8 mouse cellular contexts compared by ENCODE assay signal in genomic region chr2:30830283-30830795, GRCm38 (mm10). TPM values are rescaled to one million over a fixed set of nuclear protein-coding genes. Genes with fewer than 3 reads are reported as not detected.
DNase-seq lines count a peak whose midpoint lies in the region; ATAC-seq and TF ChIP-seq lines count a peak whose summit lies in the region.

Asb6 (minus strand) TSS chr2:30830333.

- no peak within 1 kb of the TSS; the same call in 1 of the 2 replicates for H3K27ac ChIP-seq in liver, embryonic 11.5 days (ENCODE audit: low read depth, low read length)
- H3K27ac ChIP-seq in limb, embryonic 15.5 days: no peak within 1 kb of the TSS

- H3K4me2 ChIP-seq in liver, embryonic 11.5 days: no peak within 1 kb of the TSS
- no peak within 1 kb of the TSS for H3K4me2 ChIP-seq in limb, embryonic 15.5 days

- H3K9me3 ChIP-seq in liver, embryonic 11.5 days (ENCODE audit: control insufficient read depth, low read length): no peaks in the 10 kb centered on the region
- no peaks in the 10 kb centered on the region for H3K9me3 ChIP-seq in limb, embryonic 15.5 days

- no peak for TF ChIP-seq POLR2A in brain, embryonic 14.5 days (IDR thresholded peaks at IDR 0.05; ENCODE audit: borderline replicate concordance, extremely low read depth, insufficient read depth, insufficient read length, poor library complexity, severe bottlenecking)

- DNase-seq in liver, embryonic 11.5 days (ENCODE audit: low spot score): no peak
- no peak for DNase-seq in liver
- no peak for DNase-seq in brain, embryonic 14.5 days (ENCODE audit: low read depth)
- no peak for DNase-seq in heart, postnatal 4 days
- no peak for DNase-seq in c-Kit-positive CD71-positive TER-119-positive erythroid progenitor cells, embryonic 14.5 days (ENCODE audit: low spot score)
- DNase-seq in ovary, postnatal 14 days (ENCODE audit: low spot score): no peak
- DNase-seq in spleen, postnatal 10 days (ENCODE audit: low spot score in 2 of 2): no peak

- TF ChIP-seq CTCF in brain, embryonic 14.5 days (IDR thresholded peaks at IDR 0.05; ENCODE audit: borderline replicate concordance, extremely low read depth, insufficient read depth, insufficient read length): no peak

- peaks cover 17% of the 10 kb centered on the region for H3K4me1 ChIP-seq in liver, embryonic 11.5 days (replicated peaks; ENCODE audit: control insufficient read depth, insufficient read depth, low read length)
- H3K4me1 ChIP-seq in limb, embryonic 15.5 days: peaks cover 44% of the 10 kb centered on the region

- no peak within 1 kb of the TSS for H3K9ac ChIP-seq in liver, embryonic 11.5 days (ENCODE audit: low read depth, low read length)
- no peak within 1 kb of the TSS for H3K9ac ChIP-seq in limb, embryonic 15.5 days

- no peaks in the 10 kb centered on the region for H3K27me3 ChIP-seq in liver, embryonic 11.5 days (replicated peaks; ENCODE audit: control insufficient read depth, insufficient read depth, low read length)
- H3K27me3 ChIP-seq in limb, embryonic 15.5 days: no peaks in the 10 kb centered on the region

- H3K36me3 ChIP-seq in liver, embryonic 11.5 days (ENCODE audit: control insufficient read depth, insufficient read depth, low read length): peaks cover 6% of the 10 kb centered on the region
- peaks cover 14% of the 10 kb centered on the region for H3K36me3 ChIP-seq in limb, embryonic 15.5 days

- no peak within 1 kb of the TSS for H3K4me3 ChIP-seq in liver, embryonic 11.5 days (ENCODE audit: low read depth, low read length)
- no peak within 1 kb of the TSS for H3K4me3 ChIP-seq in limb, embryonic 15.5 days

- ATAC-seq in liver, embryonic 11.5 days (replicated peaks; ENCODE audit: low FRiP score): no peak
- no peak for ATAC-seq in limb, embryonic 15.5 days (ENCODE audit: insufficient number of reproducible peaks, low FRiP score, low TSS enrichment, low read depth)

- WGBS in liver, embryonic 11.5 days: 43% methylated on average over 4 of the region's 4 CpGs
- WGBS in limb, embryonic 15.5 days: 13% methylated on average over 4 of the region's 4 CpGs

RNA-seq across cellular contexts. Expression of gene Asb6, which starts in this region (rescaled TPM):
- 44.2 and 45.6 TPM in 2 replicates for polyA plus RNA-seq in liver, embryonic 11.5 days (2014; fragmentation: Nextera tagmentation; extraction: Ambion mirVana)
- 51.0 and 51.5 TPM in 2 replicates for polyA plus RNA-seq in brain, embryonic 14.5 days (2012; rRNA removed)
- total RNA-seq in heart, postnatal 4 days (2021): 10 to 100 TPM; 11.7 to 13.2 TPM
- 32.8 and 34.4 TPM in 2 replicates for polyA plus RNA-seq in limb, embryonic 15.5 days (2015; fragmentation: Nextera tagmentation; extraction: Ambion mirVana)
